Mouse (Mus musculus): Measurements from ENCODE around the gene Slfn8. TPM values are rescaled to one million over a fixed set of nuclear protein-coding genes. Genes with fewer than 3 reads are reported as not detected.
"Not testable (repeated sequence)": the region's sequence is repeated elsewhere in the genome, so short reads cannot be mapped to it uniquely, and the experiment has no call there.

Gene Slfn8
- polyA plus RNA-seq, 2 experiments from 2014 or later: 109 to 141 TPM

DNA sequence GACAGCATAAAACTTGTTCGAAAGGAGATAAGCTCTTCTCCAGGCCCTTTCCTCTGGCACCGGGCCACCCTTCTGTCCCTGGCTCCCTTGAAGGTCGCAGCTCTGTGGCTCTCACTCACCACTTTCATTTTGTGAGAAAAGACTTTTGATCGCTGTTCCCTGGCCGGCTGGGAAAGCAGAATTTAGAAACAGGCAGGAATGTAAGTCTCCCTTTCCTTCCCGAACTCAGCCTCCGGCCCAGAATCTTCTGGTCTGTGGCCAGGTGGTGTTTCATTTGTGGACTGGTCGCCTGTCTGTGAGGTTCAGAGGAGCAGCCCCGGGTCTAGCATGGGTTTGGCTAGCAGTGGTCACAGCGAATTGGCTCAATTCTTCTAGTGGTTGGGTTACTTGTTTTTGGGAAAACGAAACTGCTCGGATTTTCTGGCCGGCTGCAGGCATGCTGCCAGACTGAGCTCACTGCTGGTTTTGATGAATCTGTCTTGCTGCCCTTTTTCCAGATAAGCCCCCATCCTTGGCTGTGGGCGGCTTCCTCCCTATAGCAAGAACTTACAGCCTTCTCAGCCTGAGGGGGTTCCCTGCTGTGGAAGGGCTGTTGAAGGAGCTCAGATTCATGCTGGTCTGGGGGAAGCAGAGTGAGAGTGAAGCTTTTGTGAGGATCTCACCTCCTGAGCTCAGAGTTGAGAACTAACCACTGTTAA, 29.0 kb downstream of the Slfn8 start, which contains the start of gene Slfn9:
Gene Slfn9, minus strand, starts transcription at position 362 of the 698 bp plus-strand sequence.
- peak; percentile 39 for ATAC-seq

DNA sequence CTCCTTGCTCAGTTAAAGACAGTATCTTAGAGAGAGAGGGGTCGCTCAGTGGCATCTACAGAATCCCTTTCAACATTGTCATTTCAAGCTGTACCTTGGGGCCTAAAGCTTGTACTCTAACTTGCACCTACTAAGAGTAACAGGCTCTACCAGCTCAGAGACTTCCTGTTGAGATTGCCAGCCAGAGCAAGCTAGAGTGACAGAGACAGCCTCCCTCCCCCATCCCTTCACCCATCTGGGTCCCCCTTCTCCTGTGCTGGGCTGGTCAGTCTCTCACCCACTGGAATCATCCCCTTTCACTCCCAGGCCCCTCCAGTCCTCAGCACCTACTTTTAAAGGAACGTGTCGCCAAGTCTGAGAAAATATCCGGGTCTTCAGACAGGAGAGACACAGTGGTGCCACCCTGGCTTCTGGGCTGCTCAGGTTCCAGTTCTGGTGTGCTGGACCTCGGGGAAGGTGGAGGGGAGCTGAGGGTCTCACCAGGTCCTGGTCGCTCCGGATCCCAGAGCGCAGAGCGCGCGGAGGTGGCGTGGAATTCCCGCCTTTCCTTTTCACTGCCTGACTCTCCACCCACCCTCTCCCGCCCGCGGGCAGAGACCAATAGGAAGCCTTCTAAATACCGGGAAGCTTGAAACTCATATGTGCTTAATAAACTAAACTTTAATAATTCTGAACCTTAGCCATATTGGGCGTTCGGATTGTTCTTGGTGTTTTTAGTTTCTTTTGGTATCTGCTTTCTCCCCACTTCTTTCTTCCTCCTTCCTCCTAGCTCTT, 29.8 kb downstream of the Slfn8 start:
- peak; percentile 89 for ATAC-seq

DNA sequence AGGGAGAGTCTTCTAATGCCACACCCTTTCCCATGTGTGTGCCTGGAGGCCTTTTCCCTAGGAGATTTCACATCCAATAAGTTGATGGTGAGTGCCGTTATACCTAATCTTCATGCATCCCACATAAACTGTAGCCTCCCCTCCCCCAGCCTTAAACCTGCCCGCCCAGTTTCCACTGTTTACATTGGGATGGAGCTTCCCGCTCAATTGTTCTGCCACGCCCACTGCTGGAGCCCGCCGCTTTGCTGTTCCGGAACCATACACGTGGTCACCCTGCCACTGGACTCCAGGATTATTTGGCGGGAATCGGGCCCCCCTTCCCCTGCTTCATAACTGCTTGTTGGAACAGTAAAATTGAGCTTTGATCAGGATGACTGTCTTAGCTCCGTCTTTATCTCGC, 31.3 kb downstream of the Slfn8 start:
- ATAC-seq: no peak

DNA sequence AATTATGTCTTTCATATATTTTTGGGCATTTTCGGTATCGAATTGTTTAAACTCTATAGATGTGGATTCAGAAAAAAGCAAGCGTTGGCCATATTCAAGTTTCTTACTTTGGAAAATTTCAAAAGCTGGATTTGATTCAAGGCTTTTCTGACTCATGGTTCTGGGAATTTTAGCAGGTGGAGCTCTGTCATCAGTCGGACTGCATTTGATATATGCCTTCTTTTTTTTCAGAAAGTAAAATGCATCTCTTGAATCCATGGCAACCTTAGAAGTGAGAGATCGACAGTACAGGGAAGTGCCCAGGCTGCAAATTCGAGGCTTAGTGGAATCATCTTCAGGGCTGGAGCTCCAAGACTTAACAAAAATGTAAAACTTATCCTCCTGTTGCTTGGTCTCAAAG, 33.0 kb downstream of the Slfn8 start:
- ATAC-seq: no peak

DNA sequence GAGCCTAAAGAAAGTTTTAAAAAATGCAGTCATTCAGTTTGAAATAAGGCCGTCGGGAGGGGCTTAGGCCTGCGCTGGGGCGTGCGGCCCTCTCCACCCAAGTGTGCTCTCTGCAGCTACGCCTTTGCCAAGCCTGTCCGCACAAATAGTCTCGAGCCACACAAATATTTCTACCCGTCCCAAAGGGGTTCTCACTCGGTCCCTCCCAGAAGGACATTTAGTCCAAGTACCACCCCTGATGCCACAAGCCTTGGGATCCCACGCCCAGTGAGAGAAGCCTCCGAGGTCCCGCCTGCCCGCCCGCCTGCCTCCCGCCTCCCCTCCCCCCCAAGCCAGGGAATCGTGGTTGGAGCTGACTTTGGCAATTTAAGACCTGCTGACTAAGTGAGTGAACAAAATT, 37.4 kb downstream of the Slfn8 start:
- ATAC-seq: no peak

DNA sequence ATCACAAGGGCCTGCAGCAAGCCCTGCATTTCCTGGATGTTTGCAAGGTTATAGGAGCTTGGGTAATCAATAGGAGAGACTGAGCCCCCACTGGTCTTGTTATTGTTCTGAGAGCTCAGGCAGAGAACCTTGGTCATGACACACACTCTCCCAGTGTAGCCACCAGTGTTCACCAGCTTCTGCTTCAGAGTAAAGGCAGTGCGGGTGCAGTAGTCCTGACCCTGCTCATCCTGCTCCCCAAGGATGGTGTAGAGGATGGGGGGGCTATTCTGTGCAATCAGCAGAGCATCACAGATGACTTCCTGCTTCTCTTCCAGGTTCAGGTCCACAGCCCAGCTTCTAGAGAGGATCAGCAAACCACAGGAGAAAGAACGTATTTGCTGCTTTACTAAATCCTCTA, 38.2 kb downstream of the Slfn8 start:
- not testable (repeated sequence) for ATAC-seq

DNA sequence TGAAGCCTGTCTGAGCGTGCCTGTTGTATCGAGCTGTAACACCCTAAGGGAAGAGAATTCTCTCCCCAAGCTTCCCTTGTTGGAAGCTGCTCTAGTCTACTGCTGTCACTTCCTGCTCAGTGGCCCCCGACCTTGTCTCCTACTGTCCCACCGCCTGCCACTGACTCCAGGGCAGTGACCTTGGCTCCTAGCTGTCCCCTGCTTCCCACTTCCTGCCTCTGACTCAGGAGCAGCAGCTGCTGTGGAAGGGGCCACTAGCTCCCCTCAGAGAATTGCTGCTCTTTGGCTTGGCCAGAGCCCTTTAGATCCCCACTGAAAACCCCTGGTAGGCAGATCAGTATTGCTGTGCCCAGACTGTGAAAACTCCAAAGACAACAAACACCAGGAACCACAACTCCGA, 46.7 kb downstream of the Slfn8 start:
- no peak for ATAC-seq

DNA sequence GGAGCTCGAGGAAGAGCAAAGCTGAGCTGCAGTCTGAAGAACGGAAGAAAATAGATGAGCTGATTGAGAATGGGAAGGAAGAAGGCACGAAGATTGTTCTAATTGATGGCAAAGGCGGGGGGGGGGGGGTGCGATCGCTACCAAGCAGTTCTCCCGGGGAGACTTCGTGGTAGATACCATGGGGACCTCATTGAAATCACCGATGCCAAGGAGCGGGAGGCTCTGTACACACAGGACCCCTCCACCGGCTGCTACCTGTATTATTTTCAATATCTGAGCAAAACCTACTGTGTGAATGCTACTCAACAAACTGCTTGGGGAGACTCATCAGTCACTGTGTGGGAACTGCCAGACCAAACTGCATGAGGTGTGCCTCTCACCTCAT, 49.0 kb downstream of the Slfn8 start:
- no peak for ATAC-seq

DNA sequence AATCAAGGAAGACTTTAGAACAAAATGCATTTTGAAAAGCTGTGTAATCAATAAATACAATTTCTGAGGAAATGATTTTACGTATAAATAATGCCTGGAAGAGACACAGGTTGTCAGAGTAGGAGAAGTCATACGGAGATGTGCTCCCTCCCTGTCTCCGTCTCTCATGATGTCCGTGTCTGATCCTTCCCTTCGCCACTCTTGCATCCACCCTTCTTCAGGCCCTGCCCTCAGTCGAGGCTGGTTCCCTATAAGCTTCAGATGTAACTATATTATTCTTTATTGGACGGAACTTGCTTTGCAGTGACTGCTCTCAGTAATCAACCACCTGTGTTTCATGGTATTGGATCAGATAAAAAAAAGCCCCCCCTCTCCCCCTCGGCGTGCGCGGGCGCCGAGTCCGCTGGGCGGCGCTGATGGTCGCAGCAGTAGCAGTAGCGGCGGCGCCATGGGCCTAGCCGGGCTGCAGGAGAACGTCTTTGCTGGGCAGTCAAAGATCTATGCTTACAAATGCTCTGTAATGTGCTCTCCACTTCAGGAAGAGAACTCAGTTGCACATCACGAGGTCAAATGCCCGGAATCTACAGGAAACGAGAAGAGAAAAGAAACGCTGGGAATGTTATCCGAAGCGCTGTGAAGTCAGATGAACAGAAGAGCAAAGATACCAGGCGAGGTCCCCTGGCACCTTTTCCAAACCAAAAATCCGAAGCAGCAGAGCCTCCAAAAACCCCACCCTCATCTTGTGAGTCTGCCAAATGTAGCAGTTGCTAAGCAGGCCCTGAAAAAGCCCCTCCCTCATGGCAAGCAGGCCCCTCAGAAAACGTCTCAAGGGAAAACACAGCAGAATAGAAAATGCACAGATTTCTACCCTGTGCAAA, 49.7 kb downstream of the Slfn8 start:
- ATAC-seq: peak; percentile 51

DNA sequence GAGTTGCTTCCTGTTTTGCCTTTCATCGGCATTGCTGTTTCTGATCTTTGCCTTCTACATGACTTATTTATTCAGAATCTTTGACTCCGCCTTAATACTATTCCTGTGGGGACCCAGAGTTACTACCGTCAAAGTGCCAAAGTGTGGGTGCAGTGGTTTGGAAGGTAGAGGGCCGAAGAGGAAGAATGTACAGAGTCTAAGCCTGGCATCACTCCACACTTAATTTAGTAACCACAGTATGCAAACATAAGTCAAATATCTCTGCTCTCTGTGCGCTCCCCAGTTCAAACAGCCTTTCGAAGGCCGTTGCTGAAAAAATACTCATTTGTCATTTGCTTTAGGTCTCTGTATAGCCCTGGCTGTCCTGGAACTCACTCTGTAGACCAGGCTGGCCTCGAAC, 58.4 kb downstream of the Slfn8 start:
- ATAC-seq: peak; percentile 44

DNA sequence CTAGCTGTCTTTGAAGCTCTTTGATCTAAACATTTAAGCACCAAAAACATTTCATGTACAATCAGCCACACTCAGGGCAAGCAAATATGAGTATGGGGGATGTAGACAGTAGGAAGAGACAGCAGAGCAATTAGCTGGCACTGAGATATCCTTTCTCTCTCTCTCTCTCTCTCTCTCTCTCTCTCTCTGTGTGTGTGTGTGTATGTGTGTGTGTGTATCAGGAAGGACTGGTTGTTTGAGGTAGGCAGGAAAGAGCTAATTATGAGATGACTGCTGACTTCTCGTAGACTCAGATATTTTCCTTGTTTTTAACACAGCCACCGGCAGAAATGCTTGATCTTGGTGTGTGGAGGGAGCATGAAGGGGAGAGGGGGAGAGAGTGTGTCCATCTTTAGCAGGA, 58.9 kb downstream of the Slfn8 start:
- ATAC-seq: peak; percentile 69

DNA sequence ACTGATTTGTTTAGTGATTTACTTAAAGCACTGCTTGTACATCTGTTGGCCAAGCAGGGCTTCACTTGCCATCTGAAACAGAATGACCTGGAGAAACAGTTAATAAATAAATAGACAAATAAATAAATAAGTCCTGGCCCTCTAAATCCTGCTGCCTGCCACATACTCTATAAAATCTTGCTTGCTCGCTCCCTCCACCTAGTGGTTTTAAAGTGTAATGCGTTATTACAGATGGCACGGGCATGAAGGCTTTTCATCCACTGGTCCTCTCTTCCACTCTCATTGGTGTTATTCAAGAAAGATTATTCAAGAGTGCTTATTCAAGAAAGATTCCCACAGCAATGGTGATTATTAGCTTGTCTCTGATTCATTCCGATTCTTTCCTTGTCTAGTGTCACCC, 61.0 kb downstream of the Slfn8 start:
- ATAC-seq: peak; percentile 62

DNA sequence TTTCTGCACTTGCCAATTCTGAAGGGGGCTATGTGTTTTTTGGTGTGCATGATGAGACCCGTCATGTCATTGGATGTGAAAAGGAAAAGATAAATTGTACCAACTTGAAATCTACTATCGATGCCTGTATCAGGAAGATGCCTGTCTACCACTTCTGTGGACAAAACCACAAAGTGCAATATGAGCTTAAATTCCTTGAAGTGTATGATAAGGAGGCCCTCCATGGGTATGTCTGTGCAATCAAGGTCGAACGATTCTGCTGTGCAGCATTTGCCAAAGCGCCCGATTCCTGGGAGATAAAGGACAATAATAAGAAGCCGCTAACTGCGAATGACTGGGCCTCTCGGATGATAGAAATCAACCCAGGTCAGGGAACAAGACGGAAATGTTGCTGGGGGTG, 63.7 kb downstream of the Slfn8 start:
- no peak for ATAC-seq

DNA sequence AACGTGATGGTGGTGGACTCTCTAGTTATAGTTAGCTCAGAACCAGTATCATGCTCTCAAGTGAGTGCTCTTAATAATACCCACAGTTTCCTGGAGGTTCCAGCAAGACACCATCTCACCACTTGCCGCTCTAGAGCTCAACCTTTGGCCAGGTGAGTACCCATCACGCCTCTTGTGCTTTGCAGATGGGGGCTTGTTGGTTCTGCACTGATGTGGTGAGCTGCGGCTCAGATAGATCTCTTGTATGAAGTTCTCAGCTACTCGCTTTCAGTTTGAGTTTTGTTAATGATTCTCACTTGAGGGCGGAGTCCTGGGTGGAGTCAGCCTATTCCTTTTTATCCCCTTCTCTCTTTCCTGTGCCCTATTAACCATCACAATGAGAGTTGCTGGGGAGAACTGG, 66.0 kb downstream of the Slfn8 start:
- ATAC-seq: peak; percentile 38

DNA sequence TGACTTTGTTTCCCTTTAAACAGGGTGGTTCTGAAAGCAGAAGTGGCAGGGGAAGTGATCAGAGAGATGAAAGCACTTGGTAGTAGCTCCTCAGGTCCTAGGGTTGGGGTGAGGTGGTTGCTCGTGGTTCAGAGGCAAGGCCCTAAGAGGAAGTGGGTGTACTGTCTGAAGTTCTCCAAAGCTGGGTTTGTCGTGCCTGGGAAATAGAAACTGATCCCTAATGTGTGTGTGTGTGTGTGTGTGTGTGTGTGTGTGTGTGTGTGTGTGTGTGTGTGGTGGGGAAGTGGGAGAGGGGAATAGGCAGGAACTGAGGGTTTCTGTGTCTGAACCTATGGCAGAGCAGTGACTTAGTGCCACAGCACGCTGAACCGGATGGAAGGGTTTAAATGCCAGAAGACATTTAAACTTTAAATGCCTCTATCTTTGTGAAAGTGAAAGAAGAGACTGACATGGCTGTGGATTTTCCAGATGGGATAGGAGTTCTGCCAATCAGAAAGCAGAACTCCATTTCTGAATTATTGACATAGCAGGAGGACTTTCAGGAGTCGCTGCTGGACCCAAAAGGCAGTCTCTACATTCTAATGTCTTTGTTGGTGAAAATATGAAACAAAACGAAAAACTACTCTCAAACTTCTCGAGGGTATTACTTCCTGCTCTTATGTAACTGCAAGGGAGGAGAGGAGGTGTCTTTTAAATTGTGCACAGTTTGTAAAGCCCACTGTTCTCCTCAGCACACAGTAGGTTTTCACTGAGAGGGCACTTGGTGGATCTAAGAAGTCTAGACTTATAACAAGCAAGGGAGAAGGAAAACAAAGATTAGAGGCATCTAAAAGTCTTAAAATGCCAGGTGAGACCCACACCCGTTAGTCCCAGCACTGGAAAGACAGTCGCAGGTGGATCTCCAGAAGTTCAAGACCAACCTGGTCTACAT, 67.7 kb downstream of the Slfn8 start:
- peak; percentile 81 for ATAC-seq

Other genes with a start within 250 kb of the Slfn8 start
- gene Lig3, start 239.7 kb downstream of the Slfn8 start, polyA plus RNA-seq (2017; shearing (Covaris generic)): 10 to 100 TPM; 16.0 to 20.8 TPM
- gene Rffl, start 149.6 kb downstream of the Slfn8 start, polyA plus RNA-seq (2017; shearing (Covaris generic)): 10 to 100 TPM in 1 of 2 experiments, 1 to 10 TPM in 1; 8.6 to 10.2 TPM
- gene Rad51d, start 130.2 kb downstream of the Slfn8 start, polyA plus RNA-seq (2017; shearing (Covaris generic)): 10 to 100 TPM; 26.7 to 35.3 TPM
- gene Fndc8, start 128.7 kb downstream of the Slfn8 start, polyA plus RNA-seq (2017; shearing (Covaris generic)): under 1 TPM in 1 of 2 experiments, not detected in 1; 0.24 TPM
- 10 to 100 TPM; 44.3 to 71.1 TPM for gene Nle1, start 112.4 kb downstream of the Slfn8 start, polyA plus RNA-seq (2017; shearing (Covaris generic))
- under 1 TPM in 1 of 2 experiments, not detected in 1; 0.12 TPM for gene Unc45b, start 110.3 kb downstream of the Slfn8 start, polyA plus RNA-seq (2017; shearing (Covaris generic))
- 10 to 100 TPM; 30.3 to 39.4 TPM for gene Slfn5, start 69.5 kb downstream of the Slfn8 start, polyA plus RNA-seq (2017; shearing (Covaris generic))
- 10 to 100 TPM; 10.7 to 17.9 TPM for gene Slfn9, start 29.0 kb downstream of the Slfn8 start, polyA plus RNA-seq (2017; shearing (Covaris generic))
- 100 to 1,000 TPM; 806 to 834 TPM for gene Slfn2, start 44.3 kb upstream of the Slfn8 start, polyA plus RNA-seq (2017; shearing (Covaris generic))
- gene Slfn1, start 96.0 kb upstream of the Slfn8 start, polyA plus RNA-seq (2017; shearing (Covaris generic)): 100 to 1,000 TPM; 247 to 270 TPM
- gene Slfn4, start 154.4 kb upstream of the Slfn8 start, polyA plus RNA-seq (2017; shearing (Covaris generic)): under 1 TPM; 0.27 to 0.28 TPM
- 1 to 10 TPM; 3.2 to 4.8 TPM for gene Slfn3, start 170.5 kb upstream of the Slfn8 start, polyA plus RNA-seq (2017; shearing (Covaris generic))

Measured in CD4-positive, CD25-positive, alpha-beta regulatory T cell, adult 4 months (primary cell).